Mouse (Mus musculus) liver, embryonic 16.5 days (tissue): ENCODE results near the gene Rex1bd. TPM values are rescaled to one million over a fixed set of nuclear protein-coding genes. Genes with fewer than 3 reads are reported as not detected.

Experiments
- ATAC-seq: fragments of 200-750 bp; cut with Nextera tagmentation; 2 replicates; pipeline ENCODE4 v1.8.0; 2017; ENCODE audit warnings: low read depth, mild to moderate bottlenecking, moderate number of reproducible peaks, moderate library complexity
- H3K27ac ChIP-seq: fragments of 300-500 bp; sonication (generic); 2 replicates; pipeline ENCODE4 v1.5.1; 2014; ENCODE audit warnings: mild to moderate bottlenecking, low read length
- H3K27me3 ChIP-seq: fragments of 300-500 bp; sonication (generic); 2 replicates; pipeline ENCODE4 v1.6.1; 2014; ENCODE audit warnings: low read depth, low read length, mixed read lengths; ENCODE audit not compliant: control insufficient read depth, insufficient read depth
- H3K36me3 ChIP-seq: fragments of 300-500 bp; sonication (generic); 2 replicates; pipeline ENCODE4 v1.6.1; 2014; ENCODE audit warnings: mild to moderate bottlenecking; ENCODE audit not compliant: control insufficient read depth, insufficient read depth
- H3K4me1 ChIP-seq: fragments of 300-500 bp; sonication (generic); 2 replicates; pipeline ENCODE4 v1.6.1; 2014; ENCODE audit warnings: low read depth, low read length, mixed read lengths; ENCODE audit not compliant: control insufficient read depth
- H3K4me2 ChIP-seq: fragments of 300-500 bp; sonication (generic); 2 replicates; pipeline ENCODE4 v1.6.1; 2014; ENCODE audit warnings: low read depth, low read length, mixed read lengths
- H3K4me3 ChIP-seq: fragments of 300-500 bp; sonication (generic); 2 replicates; pipeline ENCODE4 v1.5.1; 2014; ENCODE audit warnings: low read depth, mild to moderate bottlenecking, low read length
- H3K9ac ChIP-seq: fragments of 300-500 bp; sonication (generic); 2 replicates; pipeline ENCODE4 v1.6.1; 2014; ENCODE audit warnings: low read depth, low read length
- H3K9me3 ChIP-seq: fragments of 300-500 bp; sonication (generic); replicated peaks from 2 replicates; pipeline ENCODE4 v1.6.1; 2016; ENCODE audit warnings: low read length; ENCODE audit not compliant: control insufficient read depth
- WGBS: fragments of 180-500 bp; shearing (Covaris S2); extraction: QIAGEN DNeasy Blood & Tissue Kit; methylation state at CpG from one replicate; pipeline ENCODE4 v1.1.7; 2014; ENCODE audit not compliant: insufficient replicate concordance; 5-methylcytosine and 5-hydroxymethylcytosine counted together
- polyA plus RNA-seq: library from polyadenylated mRNA; unstranded; fragments of >200 nt; fragmentation: Nextera tagmentation; extraction: Ambion mirVana; gene quantifications from 2 replicates; pipeline ENCODE4 v1.2.1, GENCODE M21; 2015

Gene Rex1bd
- polyA plus RNA-seq, 1 experiment from 2014 or later, result 55.6 TPM

DNA sequence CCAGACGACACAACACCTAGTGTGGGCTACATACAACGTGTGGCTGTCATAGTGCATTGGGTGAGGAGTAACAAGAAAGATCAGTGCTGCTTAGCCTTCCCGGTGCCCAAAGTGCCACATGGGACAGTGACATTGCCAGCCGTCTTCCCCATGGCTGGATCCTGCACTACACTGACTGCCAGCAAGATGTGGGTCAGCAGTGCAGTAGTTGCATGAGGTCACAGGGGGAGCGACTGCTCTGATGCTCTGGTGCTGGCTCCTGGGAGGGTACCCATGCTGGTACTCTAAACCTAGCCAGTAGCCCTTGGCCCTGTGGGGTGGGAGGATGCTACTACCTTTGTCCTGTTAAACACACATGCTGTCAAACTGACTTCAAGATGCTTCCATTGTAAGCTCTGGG is 46.4 kb downstream of the Rex1bd start:
- no peak for ATAC-seq
- H3K27ac ChIP-seq, result no peak overlapping the region
- H3K4me1 ChIP-seq, result no peaks in the 10 kb centered on the region
- WGBS, result 81% methylated on average over 5 of the region's 5 CpGs
- H3K4me3 ChIP-seq, result no peak overlapping the region
- 0 out of 2 replicates have a peak, but pooled peaks cover 2% of the 10 kb centered on the region for H3K9me3 ChIP-seq
- H3K4me2 ChIP-seq, result no peak overlapping the region
- no peaks in the 10 kb centered on the region for H3K27me3 ChIP-seq
- no peaks in the 10 kb centered on the region for H3K36me3 ChIP-seq
- H3K9ac ChIP-seq, result no peak overlapping the region

DNA sequence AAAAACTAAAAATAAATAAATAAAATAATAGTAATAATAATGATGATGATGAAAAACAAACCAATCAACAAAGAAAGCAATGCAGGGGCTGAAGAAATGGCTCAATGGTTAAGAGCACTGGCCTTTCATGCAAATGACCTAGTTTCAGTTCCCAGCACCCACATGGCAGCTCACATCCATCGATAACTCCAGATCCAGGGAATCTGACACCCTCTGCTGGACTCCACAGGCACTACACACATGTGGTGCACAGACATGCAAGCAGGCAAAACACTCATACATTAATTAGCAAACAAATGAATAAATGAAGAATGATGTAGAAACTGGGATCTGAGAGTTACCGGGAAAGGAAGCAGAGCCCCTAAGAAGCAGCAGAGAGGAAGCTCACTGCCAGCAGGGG is 46.9 kb downstream of the Rex1bd start:
- 0 out of 2 replicates have a peak, but pooled peaks cover 2% of the 10 kb centered on the region for H3K9me3 ChIP-seq
- no peaks in the 10 kb centered on the region for H3K36me3 ChIP-seq
- ATAC-seq, result no peak
- no peak overlapping the region for H3K27ac ChIP-seq
- no peaks in the 10 kb centered on the region for H3K4me1 ChIP-seq
- no peak overlapping the region for H3K4me2 ChIP-seq
- no peak overlapping the region for H3K4me3 ChIP-seq
- H3K9ac ChIP-seq, result no peak overlapping the region
- no peaks in the 10 kb centered on the region for H3K27me3 ChIP-seq
- WGBS, result 92% methylated on average over 2 of the region's 2 CpGs

DNA sequence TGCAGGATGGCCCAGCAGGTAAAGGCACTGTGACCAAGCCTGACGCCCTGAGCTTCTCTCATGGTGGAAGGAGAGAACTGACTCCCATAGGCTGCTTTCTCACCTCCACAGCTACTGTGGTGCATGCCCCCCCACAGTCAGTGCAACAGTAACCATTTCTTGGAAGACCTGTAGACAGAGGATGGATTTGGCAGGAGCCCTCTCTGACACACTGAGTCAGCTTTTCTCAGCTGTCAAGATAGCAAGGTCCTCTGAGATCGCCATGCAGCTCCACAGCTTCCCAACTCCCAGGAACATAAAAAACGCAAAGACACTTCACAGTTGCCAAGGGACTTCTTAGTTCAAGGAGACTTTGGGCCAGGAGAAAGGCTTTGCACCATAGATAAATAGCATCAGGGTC is 48.1 kb downstream of the Rex1bd start:
- Histone ChIP-seq H3K4me1 (no peaks in the 10 kb centered on the region), H3K27me3 (no peaks in the 10 kb centered on the region), H3K36me3 (no peaks in the 10 kb centered on the region), H3K9me3 (0 out of 2 replicates have a peak, but pooled peaks cover 2% of the 10 kb centered on the region), H3K9ac (no peak overlapping the region), H3K4me2 (no peak overlapping the region), H3K27ac (no peak overlapping the region), H3K4me3 (no peak overlapping the region)
- no peak for ATAC-seq
- 73% methylated on average over 3 of the region's 3 CpGs for WGBS

DNA sequence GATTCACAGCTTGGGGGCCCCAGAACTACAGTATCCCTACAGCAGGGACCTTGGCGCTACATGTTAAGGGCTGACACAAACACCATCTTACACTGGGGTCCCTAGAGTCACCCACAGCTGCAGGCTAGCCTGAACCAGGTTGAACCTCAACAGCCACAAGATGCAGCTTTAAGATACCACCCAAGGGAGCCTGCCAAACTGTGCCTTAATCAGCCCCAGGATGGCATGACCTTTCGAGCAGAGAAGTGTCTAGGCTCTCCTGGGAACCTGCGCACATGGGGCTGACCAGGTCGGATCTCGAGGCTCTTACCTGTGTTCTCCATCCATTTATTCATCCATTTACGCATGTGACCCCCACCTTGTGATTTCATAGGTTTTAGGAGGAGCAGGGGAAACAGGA is 48.7 kb downstream of the Rex1bd start:
- WGBS, result 64% methylated on average over 6 of the region's 6 CpGs
- Histone ChIP-seq H3K27ac (no peak overlapping the region), H3K9ac (no peak overlapping the region), H3K36me3 (no peaks in the 10 kb centered on the region), H3K4me3 (no peak overlapping the region), H3K27me3 (no peaks in the 10 kb centered on the region), H3K9me3 (0 out of 2 replicates have a peak, but pooled peaks cover 2% of the 10 kb centered on the region), H3K4me2 (no peak overlapping the region), H3K4me1 (no peaks in the 10 kb centered on the region)
- ATAC-seq, result no peak

DNA sequence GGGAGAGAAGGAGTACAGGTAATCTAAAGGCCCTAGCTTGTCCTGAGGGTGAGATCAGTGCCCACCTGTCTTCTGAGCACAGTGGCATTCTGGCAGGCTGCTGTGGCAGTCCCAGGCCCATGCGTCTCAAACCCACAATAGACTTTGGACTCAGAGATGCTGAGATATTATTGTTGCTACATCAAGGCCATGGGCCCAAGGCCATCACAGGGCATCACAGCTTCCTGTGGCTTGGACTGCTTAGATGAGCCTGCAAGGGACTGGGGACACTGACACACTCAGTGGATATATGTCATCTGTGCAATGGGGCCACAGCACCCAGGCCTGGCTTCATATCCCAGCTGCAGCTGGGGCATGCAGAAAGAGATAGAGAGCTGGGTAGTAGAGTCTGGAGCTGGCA is 49.6 kb downstream of the Rex1bd start:
- Histone ChIP-seq H3K36me3 (peaks cover 4% of the 10 kb centered on the region), H3K9me3 (0 out of 2 replicates have a peak, but pooled peaks cover 2% of the 10 kb centered on the region), H3K4me2 (no peak overlapping the region), H3K4me1 (no peaks in the 10 kb centered on the region), H3K9ac (no peak overlapping the region), H3K27me3 (no peaks in the 10 kb centered on the region), H3K4me3 (no peak overlapping the region), H3K27ac (no peak overlapping the region)
- 88% methylated on average over 1 of the region's 1 CpGs for WGBS
- no peak for ATAC-seq

Other genes starting within 250 kb of the Rex1bd start
- 3.7 and 4.7 TPM in 2 replicates for gene Homer3, start 223.9 kb downstream of the Rex1bd start, polyA plus RNA-seq
- gene Ddx49, start 204.3 kb downstream of the Rex1bd start, polyA plus RNA-seq, result 19.8 and 21.1 TPM in 2 replicates
- 195 and 209 TPM in 2 replicates for gene Cope, start 204.2 kb downstream of the Rex1bd start, polyA plus RNA-seq
- gene Cers1, start 191.0 kb downstream of the Rex1bd start, polyA plus RNA-seq, result 0.05 and 0.24 TPM in 2 replicates
- 0.18 and 0.34 TPM in 2 replicates for gene Gdf1, start 176.9 kb downstream of the Rex1bd start, polyA plus RNA-seq
- gene Upf1, start 153.5 kb downstream of the Rex1bd start, polyA plus RNA-seq, result 5.5 and 5.6 TPM in 2 replicates
- 1.3 and 1.6 TPM in 2 replicates for gene Comp, start 133.2 kb downstream of the Rex1bd start, polyA plus RNA-seq
- 3.4 and 3.9 TPM in 2 replicates for gene Crtc1, start 67.2 kb downstream of the Rex1bd start, polyA plus RNA-seq
- 5.6 and 7.1 TPM in 2 replicates for gene Klhl26, start 29.8 kb downstream of the Rex1bd start, polyA plus RNA-seq
- gene Tmem59l, start 19.4 kb downstream of the Rex1bd start, polyA plus RNA-seq, result not detected in 2 replicates
- gene Crlf1, start 13.6 kb downstream of the Rex1bd start, polyA plus RNA-seq, result 0.83 and 1.3 TPM in 2 replicates
- gene Uba52, start 4.0 kb upstream of the Rex1bd start, polyA plus RNA-seq, result 490 and 558 TPM in 2 replicates
- gene Fkbp8, start 21.0 kb upstream of the Rex1bd start, polyA plus RNA-seq, result 155 and 158 TPM in 2 replicates
- 27.6 and 29.0 TPM in 2 replicates for gene Kxd1, start 21.2 kb upstream of the Rex1bd start, polyA plus RNA-seq
- 12.9 and 16.8 TPM in 2 replicates for gene Ell, start 32.7 kb upstream of the Rex1bd start, polyA plus RNA-seq
- 35.0 and 38.0 TPM in 2 replicates for gene Isyna1, start 87.6 kb upstream of the Rex1bd start, polyA plus RNA-seq
- gene Ssbp4, start 102.1 kb upstream of the Rex1bd start, polyA plus RNA-seq, result 25.1 and 32.3 TPM in 2 replicates
- 7.5 and 9.0 TPM in 2 replicates for gene Lrrc25, start 109.4 kb upstream of the Rex1bd start, polyA plus RNA-seq
- 2.7 and 3.1 TPM in 2 replicates for gene Gdf15, start 125.7 kb upstream of the Rex1bd start, polyA plus RNA-seq
- gene Pgpep1, start 153.6 kb upstream of the Rex1bd start, polyA plus RNA-seq, result 18.9 and 20.5 TPM in 2 replicates
- 104 and 113 TPM in 2 replicates for gene Lsm4, start 166.5 kb upstream of the Rex1bd start, polyA plus RNA-seq
- 12.3 and 17.5 TPM in 2 replicates for gene Jund, start 192.2 kb upstream of the Rex1bd start, polyA plus RNA-seq
- 0.02 TPM in 1 of 2 replicates, not detected in the other for gene Iqcn, start 196.7 kb upstream of the Rex1bd start, polyA plus RNA-seq
- gene Gm3336, start 211.8 kb upstream of the Rex1bd start, polyA plus RNA-seq, result 0.40 and 0.47 TPM in 2 replicates
- 1.5 and 2.2 TPM in 2 replicates for gene Pde4c, start 217.0 kb upstream of the Rex1bd start, polyA plus RNA-seq
- 2.2 and 3.4 TPM in 2 replicates for gene Rab3a, start 247.9 kb upstream of the Rex1bd start, polyA plus RNA-seq